Mouse (Mus musculus): Measurements from ENCODE around the gene Lrp10.

DNA sequence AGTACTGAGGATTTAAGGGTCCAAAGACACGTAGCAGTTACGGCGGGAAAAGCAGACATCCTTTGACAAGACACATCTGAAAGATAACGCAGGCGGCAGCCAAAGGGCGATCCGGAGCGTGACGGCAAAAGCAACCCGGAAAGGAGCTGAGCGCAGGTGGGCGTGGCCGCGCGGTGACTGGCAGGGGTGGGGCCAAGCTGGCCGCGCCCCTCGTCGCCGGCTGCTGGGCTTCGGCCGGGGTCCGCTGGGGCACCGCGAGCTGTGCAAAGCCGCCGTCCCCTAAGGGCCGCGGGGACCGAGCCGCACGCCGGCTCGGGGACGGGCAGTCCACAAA, at the start of gene Lrp10:
- no peak for TF ChIP-seq CTCF (IDR thresholded peaks at IDR 0.05; ENCODE audit: extremely low read depth, insufficient read depth, insufficient read length, insufficient replicate concordance)
- TF ChIP-seq POLR2A (IDR thresholded peaks at IDR 0.05; ENCODE audit: low read depth, low read length), result peak; percentile 60

Measured in spleen, adult 2 months (tissue).